Mouse (Mus musculus) thymus, adult 2 months (tissue): Measurements from ENCODE around the gene Tnfrsf8.

ENCODE experiments used
- CTCF ChIP-seq: fragments of 200-500 bp; IDR thresholded peaks from 2 replicates; pipeline ENCODE4 v1.5.1; 2012; ENCODE audit warnings: mild to moderate bottlenecking, control low read depth, low read length, moderate library complexity, borderline replicate concordance; ENCODE audit not compliant: control insufficient read depth, poor library complexity, insufficient read depth; ENCODE audit errors: extremely low read depth
- POLR2A ChIP-seq: fragments of 200-500 bp; IDR thresholded peaks from 2 replicates; pipeline ENCODE4 v1.6.1; 2012; ENCODE audit warnings: mild to moderate bottlenecking, low read length, control low read depth, moderate library complexity; ENCODE audit not compliant: control insufficient read depth, poor library complexity, insufficient read depth; ENCODE audit errors: extremely low read depth

DNA sequence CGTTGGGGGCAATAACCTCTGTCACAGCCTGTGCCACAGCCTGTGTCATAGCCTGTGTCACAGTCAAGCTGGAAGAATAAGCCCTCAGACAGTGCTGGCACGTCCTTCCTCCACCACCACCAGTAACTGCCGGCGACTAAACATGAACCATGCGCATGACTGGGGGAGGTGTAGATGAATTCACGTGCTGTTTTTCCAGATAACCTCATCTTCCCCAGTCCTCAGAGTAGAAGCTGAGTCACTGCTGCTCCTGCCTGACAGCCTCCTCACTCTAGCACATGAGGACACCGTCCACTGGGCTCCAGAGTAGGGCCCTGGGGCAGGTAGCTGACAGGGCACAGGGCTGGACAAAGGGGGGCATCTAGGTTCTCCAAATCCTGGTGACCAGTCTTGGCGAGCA lies 92.9 kb downstream of the Tnfrsf8 start:
- TF ChIP-seq CTCF = no peak
- TF ChIP-seq POLR2A = no peak
